Comparison of ENCODE assay signal across 19 mouse cellular contexts in the genomic region with DNA sequence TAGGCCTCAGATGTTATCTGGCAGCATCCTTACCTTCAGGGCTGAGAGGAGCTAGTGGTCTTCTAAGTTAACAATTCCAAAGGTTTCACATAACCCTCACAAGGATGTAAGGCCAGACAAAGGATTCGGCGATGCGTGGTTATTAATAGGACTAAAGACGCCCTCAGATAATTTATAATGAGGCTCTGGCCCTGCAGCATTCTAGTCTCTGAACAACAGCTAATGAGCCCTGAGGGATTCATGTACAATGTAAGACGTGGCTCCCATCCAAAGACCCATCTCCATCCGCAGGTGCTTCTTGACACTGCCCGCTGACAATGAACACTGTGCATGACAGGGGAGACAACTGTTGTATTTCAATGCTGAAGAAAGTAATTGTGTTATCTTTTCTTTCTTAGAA.
DNase-seq lines count a peak whose midpoint lies in the region; ATAC-seq lines count a peak whose summit lies in the region.
"Had no signal": no experiment of that assay in that cellular context is flagged by ENCODE, and none has a peak within 500 bp of the region (broad histone marks: within the 10 kb centered on the region; RNA-seq: fewer than 3 reads in every experiment).

No protein-coding gene starts in this region.

- peak; percentile 79 for ATAC-seq in forebrain, embryonic 11.5 days (replicated peaks; ENCODE audit: low FRiP score)
- ATAC-seq in forebrain, embryonic 15.5 days (replicated peaks): no peak
- ATAC-seq: activated CD4-positive, CD25-positive, alpha-beta regulatory T cell, adult 4 months; hindbrain, postnatal 0 days; Patski had no signal

- peaks cover 2% of the 10 kb centered on the region; the same call in 1 of the 2 replicates for H3K9me3 ChIP-seq in forebrain, embryonic 11.5 days (ENCODE audit: control insufficient read depth, low read length)
- peaks cover 4% of the 10 kb centered on the region; the same call in 1 of the 2 replicates for H3K9me3 ChIP-seq in forebrain, embryonic 15.5 days
- H3K9me3 ChIP-seq: heart, embryonic 15.5 days had no signal

- H3K9ac ChIP-seq in forebrain, embryonic 11.5 days (ENCODE audit: low read length): no peak overlapping the region
- H3K9ac ChIP-seq in forebrain, embryonic 15.5 days (replicated peaks): no peak overlapping the region
- H3K9ac ChIP-seq: heart, embryonic 15.5 days; hindbrain, embryonic 13.5 days had no signal

- WGBS in forebrain, embryonic 11.5 days: 68% methylated on average over 7 of the region's 7 CpGs
- 39% methylated on average over 7 of the region's 7 CpGs for WGBS in forebrain, embryonic 15.5 days

- H3K36me3 ChIP-seq in forebrain, embryonic 11.5 days (ENCODE audit: control insufficient read depth, insufficient read depth, low read length): no peaks in the 10 kb centered on the region
- H3K36me3 ChIP-seq in forebrain, embryonic 15.5 days: no peaks in the 10 kb centered on the region
- H3K36me3 ChIP-seq: heart, embryonic 15.5 days; hindbrain, embryonic 13.5 days had no signal

- H3K4me3 ChIP-seq in forebrain, embryonic 11.5 days (ENCODE audit: low read depth, low read length): no peak overlapping the region
- H3K4me3 ChIP-seq in forebrain, embryonic 15.5 days: no peak overlapping the region
- H3K4me3 ChIP-seq: heart, embryonic 15.5 days; hindbrain, embryonic 13.5 days had no signal

- H3K4me2 ChIP-seq in forebrain, embryonic 11.5 days (ENCODE audit: low read depth, low read length, severe bottlenecking): no peak overlapping the region
- H3K4me2 ChIP-seq in forebrain, embryonic 15.5 days (replicated peaks): no peak overlapping the region
- H3K4me2 ChIP-seq: heart, embryonic 11.5 days; heart, embryonic 15.5 days; hindbrain, embryonic 13.5 days had no signal

- no peaks in the 10 kb centered on the region for H3K4me1 ChIP-seq in forebrain, embryonic 11.5 days (replicated peaks; ENCODE audit: control insufficient read depth, insufficient read depth, low read length)
- 0 out of 2 replicates have a peak, but pooled peaks cover 4% of the 10 kb centered on the region for H3K4me1 ChIP-seq in forebrain, embryonic 15.5 days
- H3K4me1 ChIP-seq: heart, embryonic 15.5 days had no signal

- no peak for DNase-seq in forebrain, embryonic 11.5 days (ENCODE audit: low spot score)
- DNase-seq in heart, adult 11 months: peak; percentile 45
- no peak for DNase-seq in heart, adult 9 months (ENCODE audit: low spot score in 2 of 2)
- peak; percentile 67 for DNase-seq in Muller cell, postnatal 12 days (ENCODE audit: inconsistent ontology term)
- peak; percentile 92 for DNase-seq in retina, postnatal 1 day
- no peak for DNase-seq in cerebellum, adult 8-10 months
- DNase-seq: adrenal gland, postnatal 14 days; cerebellum, adult 18-20 months; cerebellum, postnatal 10 days; gastrocnemius, postnatal 36 days; heart, adult 18-20 months; heart, postnatal 14 days had no signal

- H3K27me3 ChIP-seq in forebrain, embryonic 11.5 days (ENCODE audit: control insufficient read depth, insufficient read depth, low read length): no peaks in the 10 kb centered on the region
- no peaks in the 10 kb centered on the region for H3K27me3 ChIP-seq in forebrain, embryonic 15.5 days
- H3K27me3 ChIP-seq: heart, embryonic 15.5 days; hindbrain, embryonic 13.5 days had no signal

- H3K27ac ChIP-seq in forebrain, embryonic 11.5 days (ENCODE audit: low read depth, low read length): no peak overlapping the region
- H3K27ac ChIP-seq in forebrain, embryonic 15.5 days (replicated peaks): no peak overlapping the region
- H3K27ac ChIP-seq: heart, embryonic 15.5 days; hindbrain, embryonic 13.5 days; hindbrain, postnatal 0 days had no signal

Comparison
In these comparisons a context has a peak if more than half of its experiments do, and no peak if none do; other contexts are left out.
1. DNase-seq: peak in heart, adult 11 months (single experiment), Muller cell, postnatal 12 days (single experiment) and retina, postnatal 1 day (single experiment); none in forebrain, embryonic 11.5 days (single experiment), heart, adult 9 months (0 of 2) and cerebellum, adult 8-10 months (single experiment).